Mouse (Mus musculus): ENCODE measurements at regions not wholly inside any gene's neighbourhood (a gene's known extent, or its start where the extent isn't known, plus 50 kb on each side); places are given as distances from the start of the nearest gene placed in this dataset.
A peak's percentile ranks its signal among the peaks of the same experiment; 100 is the strongest.

DNA sequence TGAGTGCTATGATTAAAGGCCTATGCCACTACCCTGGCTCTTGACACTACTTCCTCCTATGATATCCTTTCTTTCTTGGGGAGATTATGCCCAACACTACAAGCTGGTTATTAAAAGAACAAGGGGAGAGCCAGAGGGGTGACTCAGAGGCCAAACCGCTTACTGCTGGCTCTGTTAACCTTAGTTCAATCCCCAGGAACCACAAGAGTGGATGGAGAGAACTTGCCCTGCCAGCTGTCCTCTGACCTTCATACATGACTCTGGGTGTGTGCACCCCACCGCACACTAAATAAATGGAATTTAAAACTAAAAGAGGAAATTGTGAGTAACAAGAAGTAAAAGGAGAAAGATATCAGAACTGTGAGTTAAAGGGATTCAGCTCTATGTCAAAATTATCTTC is 114.1 kb upstream of the Eomes start:
- 89% methylated on average over 2 of the region's 2 CpGs for WGBS
- Histone ChIP-seq H3K4me3 (ENCODE audit: low read depth, low read length) (no peak overlapping the region), H3K9ac (ENCODE audit: low read length) (no peak overlapping the region), H3K27ac (ENCODE audit: low read depth, low read length) (no peak overlapping the region), H3K4me2 (ENCODE audit: low read length) (no peak overlapping the region), H3K9me3 (replicated peaks; ENCODE audit: control insufficient read depth, low read length) (no peaks in the 10 kb centered on the region), H3K27me3 (replicated peaks; ENCODE audit: control insufficient read depth, insufficient read depth, low read length) (no peaks in the 10 kb centered on the region), H3K4me1 (ENCODE audit: control insufficient read depth, insufficient read depth, low read length) (no peaks in the 10 kb centered on the region), H3K36me3 (ENCODE audit: control insufficient read depth, insufficient read depth, low read length) (no peaks in the 10 kb centered on the region)
- DNase-seq (ENCODE audit: low spot score) (no peak), ATAC-seq (no peak)

DNA sequence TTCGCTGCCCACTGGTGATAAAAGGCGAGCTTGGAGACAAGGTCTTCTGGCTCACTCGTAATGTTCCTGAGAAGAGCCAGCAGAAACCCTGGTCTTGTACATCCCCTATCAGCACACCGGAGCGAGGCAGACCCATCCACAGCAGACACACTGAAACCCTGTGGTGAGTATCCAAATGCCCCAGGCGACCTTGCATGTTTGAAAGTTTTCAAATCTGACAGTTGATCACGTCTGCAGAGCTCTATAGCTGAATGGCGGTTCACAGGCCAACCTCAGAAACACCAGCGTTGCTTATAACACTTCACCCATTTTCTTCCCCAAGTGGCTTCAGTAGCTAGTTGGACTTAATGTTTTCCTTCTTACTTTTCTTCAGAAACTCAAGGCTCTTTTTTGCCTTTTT is 112.6 kb upstream of the Eomes start:
- no peak overlapping the region for H3K4me2 ChIP-seq (ENCODE audit: low read length)
- DNase-seq (ENCODE audit: low spot score) (no peak), ATAC-seq (no peak)
- no peak overlapping the region for H3K9ac ChIP-seq (ENCODE audit: low read length)
- no peak overlapping the region for H3K4me3 ChIP-seq (ENCODE audit: low read depth, low read length)
- no peaks in the 10 kb centered on the region for H3K36me3 ChIP-seq (ENCODE audit: control insufficient read depth, insufficient read depth, low read length)
- WGBS: 78% methylated on average over 9 of the region's 9 CpGs
- no peaks in the 10 kb centered on the region for H3K4me1 ChIP-seq (ENCODE audit: control insufficient read depth, insufficient read depth, low read length)
- H3K27ac ChIP-seq (ENCODE audit: low read depth, low read length): no peak overlapping the region
- no peaks in the 10 kb centered on the region for H3K9me3 ChIP-seq (replicated peaks; ENCODE audit: control insufficient read depth, low read length)
- H3K27me3 ChIP-seq (replicated peaks; ENCODE audit: control insufficient read depth, insufficient read depth, low read length): no peaks in the 10 kb centered on the region

DNA sequence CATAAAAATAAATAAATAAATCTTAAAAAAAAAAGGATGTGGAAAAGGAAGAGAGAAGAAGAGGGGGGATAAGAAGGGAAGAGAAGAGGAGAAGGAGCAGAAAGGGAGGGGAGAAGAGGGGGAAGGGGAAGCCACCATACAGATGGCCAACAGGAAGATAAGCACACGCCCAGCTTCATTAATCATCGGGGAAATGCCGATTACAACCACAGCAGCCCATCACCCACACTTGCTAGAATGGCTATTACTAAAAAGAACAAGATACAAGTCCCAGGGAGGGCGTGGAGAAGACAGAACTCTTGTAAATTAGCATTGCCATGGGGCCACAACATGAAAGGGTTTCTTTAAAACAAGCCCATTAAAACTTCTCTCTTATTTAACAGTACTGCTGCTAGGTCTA is 110.7 kb upstream of the Eomes start:
- H3K27ac ChIP-seq (ENCODE audit: low read depth, low read length): no peak overlapping the region
- H3K4me2 ChIP-seq (ENCODE audit: low read length): no peak overlapping the region
- ATAC-seq (no peak), DNase-seq (ENCODE audit: low spot score) (no peak)
- WGBS: 90% methylated on average over 4 of the region's 4 CpGs
- no peaks in the 10 kb centered on the region for H3K36me3 ChIP-seq (ENCODE audit: control insufficient read depth, insufficient read depth, low read length)
- H3K9ac ChIP-seq (ENCODE audit: low read length): no peak overlapping the region
- H3K27me3 ChIP-seq (replicated peaks; ENCODE audit: control insufficient read depth, insufficient read depth, low read length): no peaks in the 10 kb centered on the region
- no peak overlapping the region for H3K4me3 ChIP-seq (ENCODE audit: low read depth, low read length)
- H3K9me3 ChIP-seq (replicated peaks; ENCODE audit: control insufficient read depth, low read length): no peaks in the 10 kb centered on the region
- no peaks in the 10 kb centered on the region for H3K4me1 ChIP-seq (ENCODE audit: control insufficient read depth, insufficient read depth, low read length)

DNA sequence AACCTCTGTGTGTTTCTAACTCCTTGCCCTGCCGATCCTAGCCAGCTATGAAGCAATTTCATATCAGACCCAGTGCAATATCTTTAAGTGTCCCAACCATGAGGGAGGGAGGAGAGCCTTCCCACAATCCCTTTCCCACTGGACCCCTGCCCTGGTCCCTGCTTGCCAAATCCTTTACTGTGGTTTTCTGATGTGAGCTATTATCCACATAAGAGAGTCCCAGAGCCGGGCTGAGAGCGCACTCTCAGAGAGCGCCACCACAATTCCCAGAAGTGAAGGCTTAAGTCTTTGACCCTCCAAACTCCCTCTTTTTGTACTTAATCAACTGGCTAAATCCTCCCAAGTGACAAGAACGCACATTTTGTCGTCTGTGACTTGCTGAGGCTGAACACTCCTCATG is 107.4 kb upstream of the Eomes start:
- no peak overlapping the region for H3K27ac ChIP-seq (ENCODE audit: low read depth, low read length)
- DNase-seq (ENCODE audit: low spot score) (no peak), ATAC-seq (no peak)
- no peak overlapping the region for H3K4me2 ChIP-seq (ENCODE audit: low read length)
- WGBS: 68% methylated on average over 6 of the region's 6 CpGs
- no peaks in the 10 kb centered on the region for H3K36me3 ChIP-seq (ENCODE audit: control insufficient read depth, insufficient read depth, low read length)
- H3K4me1 ChIP-seq (ENCODE audit: control insufficient read depth, insufficient read depth, low read length): no peaks in the 10 kb centered on the region
- no peak overlapping the region for H3K9ac ChIP-seq (ENCODE audit: low read length)
- H3K27me3 ChIP-seq (replicated peaks; ENCODE audit: control insufficient read depth, insufficient read depth, low read length): no peaks in the 10 kb centered on the region
- H3K4me3 ChIP-seq (ENCODE audit: low read depth, low read length): no peak overlapping the region
- H3K9me3 ChIP-seq (replicated peaks; ENCODE audit: control insufficient read depth, low read length): no peaks in the 10 kb centered on the region

DNA sequence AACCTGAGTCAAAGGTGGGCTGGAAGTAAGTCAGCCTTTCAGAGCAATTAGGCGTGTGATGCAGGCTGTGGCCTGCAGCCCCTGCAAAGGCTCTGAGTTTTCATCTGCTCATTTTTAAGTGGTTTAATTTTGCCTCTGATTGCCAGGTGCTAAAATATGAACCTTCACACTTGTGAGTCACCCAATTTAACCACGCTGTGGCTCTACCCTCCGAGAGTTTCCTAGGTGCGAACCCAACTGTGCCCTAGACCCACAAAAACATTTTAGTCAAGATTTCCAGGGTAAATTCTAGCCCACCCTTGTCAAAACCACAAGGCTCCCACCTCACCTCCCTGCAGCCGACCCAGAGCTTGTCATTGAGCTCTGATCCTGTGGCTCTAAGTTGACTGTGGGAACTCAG is 103.3 kb upstream of the Eomes start:
- Histone ChIP-seq H3K4me2 (ENCODE audit: low read length) (no peak overlapping the region), H3K9me3 (replicated peaks; ENCODE audit: control insufficient read depth, low read length) (no peaks in the 10 kb centered on the region), H3K9ac (ENCODE audit: low read length) (no peak overlapping the region), H3K27me3 (replicated peaks; ENCODE audit: control insufficient read depth, insufficient read depth, low read length) (no peaks in the 10 kb centered on the region), H3K4me3 (ENCODE audit: low read depth, low read length) (no peak overlapping the region), H3K36me3 (ENCODE audit: control insufficient read depth, insufficient read depth, low read length) (no peaks in the 10 kb centered on the region), H3K4me1 (ENCODE audit: control insufficient read depth, insufficient read depth, low read length) (no peaks in the 10 kb centered on the region; the same call in 1 of the 2 replicates), H3K27ac (ENCODE audit: low read depth, low read length) (no peak overlapping the region)
- ATAC-seq (no peak), DNase-seq (ENCODE audit: low spot score) (no peak)
- WGBS: 84% methylated on average over 5 of the region's 5 CpGs

DNA sequence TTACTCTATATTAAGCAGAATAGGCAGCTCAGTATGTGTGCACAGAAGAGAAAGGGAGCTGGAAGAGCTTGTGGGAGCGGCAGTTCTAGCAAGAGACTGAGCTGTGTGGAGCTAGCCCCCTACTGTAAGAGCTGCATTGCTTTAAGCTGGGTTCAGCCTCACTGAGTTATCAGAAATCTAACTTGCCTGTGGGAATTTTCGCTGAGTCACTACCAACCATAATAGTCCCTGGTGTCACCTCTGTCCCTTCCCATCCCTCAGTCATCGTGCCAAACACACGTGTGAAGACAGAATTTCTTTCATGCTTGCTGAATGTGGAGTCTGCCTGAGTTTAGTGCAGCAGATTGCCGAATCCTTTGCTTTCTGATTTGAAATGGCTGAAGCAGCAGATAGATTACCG is 99.0 kb upstream of the Eomes start:
- DNase-seq (ENCODE audit: low spot score): peak; percentile 21
- no peaks in the 10 kb centered on the region for H3K36me3 ChIP-seq (ENCODE audit: control insufficient read depth, insufficient read depth, low read length)
- H3K9ac ChIP-seq (ENCODE audit: low read length): no peak overlapping the region
- H3K27ac ChIP-seq (ENCODE audit: low read depth, low read length): no peak overlapping the region; the same call in 1 of the 2 replicates
- H3K9me3 ChIP-seq (replicated peaks; ENCODE audit: control insufficient read depth, low read length): no peaks in the 10 kb centered on the region
- H3K4me1 ChIP-seq (ENCODE audit: control insufficient read depth, insufficient read depth, low read length): no peaks in the 10 kb centered on the region; the same call in 1 of the 2 replicates
- H3K4me3 ChIP-seq (ENCODE audit: low read depth, low read length): no peak overlapping the region
- H3K27me3 ChIP-seq (replicated peaks; ENCODE audit: control insufficient read depth, insufficient read depth, low read length): no peaks in the 10 kb centered on the region
- WGBS: 34% methylated on average over 6 of the region's 6 CpGs
- no peak overlapping the region for H3K4me2 ChIP-seq (ENCODE audit: low read length)
- ATAC-seq: no peak

DNA sequence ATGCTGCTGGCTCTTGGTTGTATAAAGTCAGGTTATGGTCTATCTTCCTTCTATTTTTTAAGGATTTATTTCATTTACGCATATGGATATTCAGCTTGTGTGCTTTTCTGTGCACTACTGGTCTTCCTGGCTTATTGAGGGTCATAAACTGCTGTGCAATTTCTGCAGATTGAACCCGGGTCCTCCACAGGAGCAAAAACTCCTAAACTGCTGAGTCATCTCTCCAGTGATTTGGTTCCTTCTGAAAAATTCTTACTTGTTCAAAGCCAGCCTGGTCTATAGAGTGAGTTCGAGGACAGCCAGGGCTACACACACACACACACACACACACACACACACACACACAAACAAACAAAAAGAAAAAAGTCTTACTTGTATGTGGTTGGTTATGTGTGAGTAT is 95.5 kb upstream of the Eomes start:
- 84% methylated on average over 3 of the region's 3 CpGs for WGBS
- no peaks in the 10 kb centered on the region; the same call in 1 of the 2 replicates for H3K4me1 ChIP-seq (ENCODE audit: control insufficient read depth, insufficient read depth, low read length)
- no peaks in the 10 kb centered on the region for H3K27me3 ChIP-seq (replicated peaks; ENCODE audit: control insufficient read depth, insufficient read depth, low read length)
- no peak overlapping the region for H3K4me3 ChIP-seq (ENCODE audit: low read depth, low read length)
- H3K36me3 ChIP-seq (ENCODE audit: control insufficient read depth, insufficient read depth, low read length): no peaks in the 10 kb centered on the region
- no peak overlapping the region for H3K4me2 ChIP-seq (ENCODE audit: low read length)
- H3K9me3 ChIP-seq (replicated peaks; ENCODE audit: control insufficient read depth, low read length): no peaks in the 10 kb centered on the region
- no peak overlapping the region for H3K9ac ChIP-seq (ENCODE audit: low read length)
- ATAC-seq (no peak), DNase-seq (ENCODE audit: low spot score) (no peak)
- no peak overlapping the region for H3K27ac ChIP-seq (ENCODE audit: low read depth, low read length)

DNA sequence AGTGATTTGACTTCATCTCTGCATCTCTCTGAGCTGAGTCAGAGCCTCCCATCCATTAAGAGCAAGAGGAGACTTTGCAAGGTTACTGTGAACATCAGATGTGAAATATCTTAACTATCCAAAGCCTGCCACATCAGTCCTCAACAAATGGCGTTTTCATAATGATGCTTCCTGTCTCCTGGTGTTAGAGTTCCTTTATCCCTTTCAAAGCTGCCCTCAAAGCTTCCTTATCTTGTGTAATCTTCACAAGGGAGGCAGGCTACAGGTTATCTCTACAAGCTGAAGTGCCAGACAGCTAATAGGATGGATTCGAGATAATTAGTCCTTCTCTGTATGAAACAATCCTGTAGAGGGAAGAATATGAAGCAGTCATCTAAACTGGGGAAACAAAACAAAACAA is 93.4 kb upstream of the Eomes start:
- Histone ChIP-seq H3K4me2 (ENCODE audit: low read length) (no peak overlapping the region), H3K27me3 (replicated peaks; ENCODE audit: control insufficient read depth, insufficient read depth, low read length) (no peaks in the 10 kb centered on the region; the same call in 1 of the 2 replicates), H3K27ac (ENCODE audit: low read depth, low read length) (no peak overlapping the region), H3K9ac (ENCODE audit: low read length) (no peak overlapping the region), H3K9me3 (replicated peaks; ENCODE audit: control insufficient read depth, low read length) (no peaks in the 10 kb centered on the region), H3K4me3 (ENCODE audit: low read depth, low read length) (no peak overlapping the region), H3K36me3 (ENCODE audit: control insufficient read depth, insufficient read depth, low read length) (no peaks in the 10 kb centered on the region), H3K4me1 (ENCODE audit: control insufficient read depth, insufficient read depth, low read length) (no peaks in the 10 kb centered on the region)
- no peak for ATAC-seq
- DNase-seq (ENCODE audit: low spot score): no peak
- 47% methylated on average over 2 of the region's 2 CpGs for WGBS

DNA sequence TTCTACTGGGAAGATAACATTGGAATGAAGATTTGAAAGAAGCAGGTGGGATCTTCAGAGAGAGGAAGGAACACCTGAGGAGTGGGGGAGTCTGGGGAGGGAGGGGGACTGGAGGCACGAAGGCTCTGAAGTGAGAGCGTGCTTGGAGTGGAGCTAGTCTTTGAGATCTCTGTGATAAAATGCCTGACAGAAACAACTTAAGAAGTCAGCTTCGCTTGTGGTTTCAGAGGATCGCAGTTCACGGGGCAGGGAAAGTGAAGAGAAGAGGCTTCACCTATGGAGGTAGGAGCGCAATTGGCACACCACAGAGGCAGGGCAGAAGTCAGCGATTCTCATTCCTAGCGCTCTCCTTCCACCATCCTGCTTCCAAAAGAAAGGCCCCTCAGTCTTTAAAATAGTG is 90.4 kb upstream of the Eomes start:
- H3K36me3 ChIP-seq (ENCODE audit: control insufficient read depth, insufficient read depth, low read length): no peaks in the 10 kb centered on the region
- DNase-seq (ENCODE audit: low spot score) (no peak), ATAC-seq (no peak)
- H3K9ac ChIP-seq (ENCODE audit: low read length): no peak overlapping the region
- no peaks in the 10 kb centered on the region for H3K9me3 ChIP-seq (replicated peaks; ENCODE audit: control insufficient read depth, low read length)
- H3K4me1 ChIP-seq (ENCODE audit: control insufficient read depth, insufficient read depth, low read length): no peaks in the 10 kb centered on the region
- 50% methylated on average over 8 of the region's 8 CpGs for WGBS
- no peak overlapping the region for H3K27ac ChIP-seq (ENCODE audit: low read depth, low read length)
- H3K4me2 ChIP-seq (ENCODE audit: low read length): no peak overlapping the region
- no peaks in the 10 kb centered on the region; the same call in 1 of the 2 replicates for H3K27me3 ChIP-seq (replicated peaks; ENCODE audit: control insufficient read depth, insufficient read depth, low read length)
- no peak overlapping the region for H3K4me3 ChIP-seq (ENCODE audit: low read depth, low read length)

Data from forebrain, embryonic 14.5 days (tissue).